Mouse (Mus musculus): ENCODE measurements around the gene Gm10260. TPM values are rescaled to one million over a fixed set of nuclear protein-coding genes. Genes with fewer than 3 reads are reported as not detected.

Gm10260 gene
- polyA plus RNA-seq, 1 experiment from 2014 or later = 4.9 TPM

- Histone ChIP-seq H3K36me3 (ENCODE audit: control insufficient read depth, insufficient read depth) (no peaks in the 10 kb centered on the region), H3K4me1 (ENCODE audit: control insufficient read depth, low read depth, low read length) (peaks cover 30% of the 10 kb centered on the region), H3K9me3 (replicated peaks; ENCODE audit: control insufficient read depth, low read length) (no peaks in the 10 kb centered on the region), H3K27me3 (ENCODE audit: control insufficient read depth, insufficient read depth, low read depth, low read length) (no peaks in the 10 kb centered on the region), H3K4me2 (ENCODE audit: low read depth, low read length) (peak overlapping the region; percentile 54), H3K9ac (ENCODE audit: low read depth, low read length) (peak overlapping the region; percentile 40), H3K27ac (ENCODE audit: low read length) (peak overlapping the region; percentile 79), H3K4me3 (ENCODE audit: low read depth, low read length) (0 out of 2 replicates have a peak overlapping the region, but pooled peaks have one; percentile 1)
- WGBS (ENCODE audit: insufficient replicate concordance) = 12% methylated on average over 3 of the region's 3 CpGs
- peak; percentile 97 for ATAC-seq (ENCODE audit: low read depth)
These were observed 17.0 kb downstream of the Gm10260 start for GRCm38 (mm10) chr13:97743229-97743988.

DNA sequence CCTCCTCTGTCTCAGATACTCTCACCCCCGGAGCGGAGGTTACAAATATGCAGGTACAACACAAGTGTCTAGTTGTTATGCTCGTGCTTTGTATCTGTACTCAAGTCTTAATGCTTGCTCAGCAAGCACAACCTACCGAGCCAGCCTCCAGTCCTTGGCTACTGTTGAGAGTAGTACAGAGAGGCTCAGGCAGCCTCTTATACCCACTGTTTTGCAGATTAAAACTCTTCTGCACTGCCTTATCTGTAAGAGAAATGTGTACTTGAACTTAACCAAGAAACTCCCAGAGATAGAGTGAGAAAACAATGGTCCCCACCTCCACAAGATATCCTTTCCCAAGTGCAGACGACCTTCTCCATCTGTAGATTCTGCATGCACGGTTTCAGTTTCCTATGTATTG lies 24.5 kb downstream of the Gm10260 start:
- peak; percentile 78 for ATAC-seq (ENCODE audit: low read depth)
- H3K27ac ChIP-seq (ENCODE audit: low read length) = no peak overlapping the region
- peaks cover 7% of the 10 kb centered on the region for H3K4me1 ChIP-seq (ENCODE audit: control insufficient read depth, low read depth, low read length)
- H3K27me3 ChIP-seq (ENCODE audit: control insufficient read depth, insufficient read depth, low read depth, low read length) = no peaks in the 10 kb centered on the region
- no peaks in the 10 kb centered on the region for H3K9me3 ChIP-seq (replicated peaks; ENCODE audit: control insufficient read depth, low read length)
- H3K9ac ChIP-seq (ENCODE audit: low read depth, low read length) = no peak overlapping the region
- H3K36me3 ChIP-seq (ENCODE audit: control insufficient read depth, insufficient read depth) = no peaks in the 10 kb centered on the region
- WGBS (ENCODE audit: insufficient replicate concordance) = 44% methylated on average over 6 of the region's 6 CpGs
- no peak overlapping the region for H3K4me3 ChIP-seq (ENCODE audit: low read depth, low read length)
- H3K4me2 ChIP-seq (ENCODE audit: low read depth, low read length) = no peak overlapping the region

- H3K4me2 ChIP-seq (ENCODE audit: low read depth, low read length) = no peak overlapping the region
- no peak overlapping the region for H3K4me3 ChIP-seq (ENCODE audit: low read depth, low read length)
- H3K27me3 ChIP-seq (ENCODE audit: control insufficient read depth, insufficient read depth, low read depth, low read length) = no peaks in the 10 kb centered on the region
- no peak overlapping the region for H3K27ac ChIP-seq (ENCODE audit: low read length)
- no peaks in the 10 kb centered on the region for H3K36me3 ChIP-seq (ENCODE audit: control insufficient read depth, insufficient read depth)
- H3K9ac ChIP-seq (ENCODE audit: low read depth, low read length) = no peak overlapping the region
- H3K9me3 ChIP-seq (replicated peaks; ENCODE audit: control insufficient read depth, low read length) = no peaks in the 10 kb centered on the region
- 64% methylated on average over 3 of the region's 3 CpGs for WGBS (ENCODE audit: insufficient replicate concordance)
- H3K4me1 ChIP-seq (ENCODE audit: control insufficient read depth, low read depth, low read length) = peaks cover 5% of the 10 kb centered on the region
- no peak; the same call in 1 of the 2 replicates for ATAC-seq (ENCODE audit: low read depth)
These were observed 25.7 kb downstream of the Gm10260 start for GRCm38 (mm10) chr13:97734760-97735159.

DNA sequence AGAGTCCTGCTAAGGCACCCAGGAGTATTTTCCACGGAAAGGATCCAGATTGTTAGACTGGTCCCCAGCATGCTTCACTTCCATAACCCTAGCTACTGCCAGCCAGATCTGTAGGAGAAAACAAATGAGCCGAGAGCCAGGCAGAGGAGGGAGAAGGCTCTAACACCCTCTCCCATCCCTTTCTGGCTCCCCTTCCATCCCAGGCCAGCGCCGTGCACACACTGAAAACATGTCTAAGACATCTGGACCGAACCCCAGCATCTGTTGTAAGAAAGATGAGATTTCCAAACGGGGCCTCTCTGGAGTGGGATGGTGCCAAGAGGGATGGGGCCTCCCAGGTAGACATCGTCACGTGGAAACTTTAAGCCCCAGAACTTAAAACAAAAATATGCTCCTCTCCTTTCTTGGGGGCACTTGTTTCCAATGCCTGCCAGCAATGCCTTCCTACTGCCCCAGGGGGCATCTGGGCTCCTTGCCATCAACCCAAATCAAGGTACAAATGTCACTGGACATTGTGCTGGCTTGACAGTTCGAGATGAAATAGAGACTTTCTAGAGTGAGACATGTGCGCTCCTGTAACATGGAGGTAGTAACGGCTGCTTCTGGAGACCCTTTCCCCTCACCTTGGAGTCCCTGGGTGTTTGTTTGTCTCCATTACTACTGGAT lies 35.1 kb downstream of the Gm10260 start:
- H3K9me3 ChIP-seq (replicated peaks; ENCODE audit: control insufficient read depth, low read length) = no peaks in the 10 kb centered on the region
- H3K9ac ChIP-seq (ENCODE audit: low read depth, low read length) = no peak overlapping the region
- no peak overlapping the region for H3K4me2 ChIP-seq (ENCODE audit: low read depth, low read length)
- no peaks in the 10 kb centered on the region for H3K4me1 ChIP-seq (ENCODE audit: control insufficient read depth, low read depth, low read length)
- no peak for ATAC-seq (ENCODE audit: low read depth)
- no peak overlapping the region for H3K4me3 ChIP-seq (ENCODE audit: low read depth, low read length)
- 75% methylated on average over 11 of the region's 11 CpGs for WGBS (ENCODE audit: insufficient replicate concordance)
- no peak overlapping the region for H3K27ac ChIP-seq (ENCODE audit: low read length)
- no peaks in the 10 kb centered on the region for H3K36me3 ChIP-seq (ENCODE audit: control insufficient read depth, insufficient read depth)
- no peaks in the 10 kb centered on the region for H3K27me3 ChIP-seq (ENCODE audit: control insufficient read depth, insufficient read depth, low read depth, low read length)

DNA sequence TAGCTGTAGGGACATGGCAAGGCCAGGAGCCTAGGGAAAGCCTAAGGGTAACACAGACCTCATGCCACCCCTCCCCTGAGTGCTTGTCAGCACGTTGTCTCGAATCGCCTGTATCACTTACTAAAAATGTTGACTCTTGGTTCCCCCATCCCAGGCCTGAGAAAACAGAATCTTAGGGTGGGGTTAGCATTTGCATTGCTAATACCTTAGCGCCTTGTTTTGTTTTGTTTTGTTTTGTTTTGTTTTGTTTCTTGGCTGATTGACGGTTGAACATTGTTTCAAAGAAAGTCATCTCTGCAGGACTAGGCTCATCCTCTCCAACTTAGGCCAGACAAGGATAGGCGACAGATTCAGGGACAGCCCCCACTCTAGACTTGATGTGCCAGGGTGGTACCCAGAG lies 35.9 kb downstream of the Gm10260 start:
- Histone ChIP-seq H3K4me2 (ENCODE audit: low read depth, low read length) (no peak overlapping the region), H3K27ac (ENCODE audit: low read length) (no peak overlapping the region), H3K9me3 (replicated peaks; ENCODE audit: control insufficient read depth, low read length) (no peaks in the 10 kb centered on the region), H3K27me3 (ENCODE audit: control insufficient read depth, insufficient read depth, low read depth, low read length) (no peaks in the 10 kb centered on the region), H3K4me3 (ENCODE audit: low read depth, low read length) (no peak overlapping the region), H3K9ac (ENCODE audit: low read depth, low read length) (no peak overlapping the region), H3K36me3 (ENCODE audit: control insufficient read depth, insufficient read depth) (no peaks in the 10 kb centered on the region), H3K4me1 (ENCODE audit: control insufficient read depth, low read depth, low read length) (no peaks in the 10 kb centered on the region)
- 72% methylated on average over 6 of the region's 6 CpGs for WGBS (ENCODE audit: insufficient replicate concordance)
- no peak for ATAC-seq (ENCODE audit: low read depth)

- Histone ChIP-seq H3K27me3 (ENCODE audit: control insufficient read depth, insufficient read depth, low read depth, low read length) (no peaks in the 10 kb centered on the region), H3K4me2 (ENCODE audit: low read depth, low read length) (no peak overlapping the region), H3K27ac (ENCODE audit: low read length) (no peak overlapping the region), H3K4me3 (ENCODE audit: low read depth, low read length) (no peak overlapping the region), H3K4me1 (ENCODE audit: control insufficient read depth, low read depth, low read length) (no peaks in the 10 kb centered on the region), H3K9me3 (replicated peaks; ENCODE audit: control insufficient read depth, low read length) (no peaks in the 10 kb centered on the region), H3K9ac (ENCODE audit: low read depth, low read length) (no peak overlapping the region), H3K36me3 (ENCODE audit: control insufficient read depth, insufficient read depth) (no peaks in the 10 kb centered on the region)
- no peak for ATAC-seq (ENCODE audit: low read depth)
- 70% methylated on average over 8 of the region's 8 CpGs for WGBS (ENCODE audit: insufficient replicate concordance)
These were observed 47.7 kb downstream of the Gm10260 start for GRCm38 (mm10) chr13:97712506-97713275.

DNA sequence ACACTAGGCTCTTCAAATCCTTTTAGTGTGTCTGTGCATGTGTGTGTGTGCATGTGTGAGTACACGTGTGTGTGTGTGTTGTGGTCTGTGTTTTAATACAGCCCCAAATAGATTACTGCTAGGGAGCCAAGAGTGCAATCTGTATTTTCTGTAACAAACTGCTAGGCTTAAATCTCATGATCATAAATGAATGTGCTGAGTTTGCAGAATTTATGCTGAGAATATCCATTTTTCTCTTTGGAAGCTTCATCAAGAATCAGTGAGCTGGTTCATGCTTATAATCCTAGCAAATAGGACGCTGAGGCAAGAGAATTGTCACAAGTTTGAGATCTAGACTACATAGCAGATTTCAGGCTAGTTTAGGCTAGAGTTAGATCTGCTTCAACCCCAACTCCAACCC lies 48.9 kb downstream of the Gm10260 start:
- no peak overlapping the region for H3K9ac ChIP-seq (ENCODE audit: low read depth, low read length)
- H3K4me2 ChIP-seq (ENCODE audit: low read depth, low read length) = no peak overlapping the region
- no peak for ATAC-seq (ENCODE audit: low read depth)
- H3K27me3 ChIP-seq (ENCODE audit: control insufficient read depth, insufficient read depth, low read depth, low read length) = no peaks in the 10 kb centered on the region
- no peaks in the 10 kb centered on the region for H3K9me3 ChIP-seq (replicated peaks; ENCODE audit: control insufficient read depth, low read length)
- WGBS (ENCODE audit: insufficient replicate concordance) = 54% methylated on average over 2 of the region's 2 CpGs
- no peaks in the 10 kb centered on the region for H3K36me3 ChIP-seq (ENCODE audit: control insufficient read depth, insufficient read depth)
- no peaks in the 10 kb centered on the region for H3K4me1 ChIP-seq (ENCODE audit: control insufficient read depth, low read depth, low read length)
- no peak overlapping the region for H3K4me3 ChIP-seq (ENCODE audit: low read depth, low read length)
- no peak overlapping the region for H3K27ac ChIP-seq (ENCODE audit: low read length)

Data from liver, embryonic 16.5 days (tissue).